Mouse (Mus musculus) ES-E14 (cell line): Measurements from ENCODE around the gene Cybc1. TPM values are rescaled to one million over a fixed set of nuclear protein-coding genes. Genes with fewer than 3 reads are reported as not detected.
A peak's percentile ranks its signal among the peaks of the same experiment; 100 is the strongest.

Experiments
- DNase-seq: peaks from one replicate; pipeline ENCODE4 v3.0.0-alpha.2; 2013; ENCODE audit warnings: low read depth, low spot score
- H3K27ac ChIP-seq: 2 replicates; pipeline ENCODE4 v1.5.1; 2012; ENCODE audit warnings: low read depth, mild to moderate bottlenecking, low read length, moderate library complexity, mixed read lengths; ENCODE audit not compliant: poor library complexity, insufficient read depth, severe bottlenecking
- H3K36me3 ChIP-seq: 2 replicates; pipeline ENCODE4 v1.6.1; 2012; ENCODE audit warnings: mild to moderate bottlenecking, low read length, moderate library complexity, mixed read lengths; ENCODE audit not compliant: control insufficient read depth, poor library complexity, insufficient read depth, severe bottlenecking
- H3K4me1 ChIP-seq, 2 experiments: fragments of 150-350 bp in 1 of 2; sonication (generic) in 1 of 2; 2 replicates each; pipeline ENCODE4 v1.6.1; 2012; ENCODE audit warnings: low read length in 2 of 2, mild to moderate bottlenecking in 1 of 2, mixed read lengths in 1 of 2; ENCODE audit not compliant: control insufficient read depth in 2 of 2, insufficient read depth in 2 of 2, poor library complexity in 1 of 2
- H3K4me3 ChIP-seq, 2 experiments: fragments of 150-350 bp in 1 of 2; sonication (generic) in 1 of 2; 2 replicates each; pipeline ENCODE4 v1.5.1; 2012; ENCODE audit warnings: low read length in 2 of 2, low read depth in 1 of 2, mild to moderate bottlenecking in 1 of 2, mixed read lengths in 1 of 2; ENCODE audit not compliant: insufficient read depth in 1 of 2, poor library complexity in 1 of 2, severe bottlenecking in 1 of 2
- H3K9ac ChIP-seq: 2 replicates; pipeline ENCODE4 v1.6.1; 2012; ENCODE audit warnings: low read depth, mild to moderate bottlenecking, low read length, mixed read lengths; ENCODE audit not compliant: poor library complexity, insufficient read depth, severe bottlenecking
- H3K9me3 ChIP-seq: fragments of 150-350 bp; sonication (generic); 2 replicates; pipeline ENCODE4 v1.6.1; 2012; ENCODE audit warnings: low read depth, mild to moderate bottlenecking, low read length; ENCODE audit not compliant: control insufficient read depth, insufficient read depth
- CHD2 ChIP-seq: IDR thresholded peaks from 2 replicates; pipeline ENCODE4 v1.6.1; 2014; ENCODE audit warnings: mild to moderate bottlenecking, low read depth, low read length, inconsistent platforms
- HCFC1 ChIP-seq: IDR thresholded peaks from 2 replicates; pipeline ENCODE4 v1.6.1; 2012; ENCODE audit warnings: low read length, inconsistent platforms, borderline replicate concordance; ENCODE audit not compliant: insufficient read depth
- MAFK ChIP-seq: IDR thresholded peaks from 2 replicates; pipeline ENCODE4 v1.6.1; 2014; ENCODE audit warnings: mild to moderate bottlenecking, low read depth, low read length, inconsistent platforms; ENCODE audit not compliant: insufficient read depth
- ZC3H11A ChIP-seq: IDR thresholded peaks from 2 replicates; pipeline ENCODE4 v1.6.1; 2012; ENCODE audit warnings: low read depth, mild to moderate bottlenecking, inconsistent platforms, low read length, borderline replicate concordance
- ZNF384 ChIP-seq: IDR thresholded peaks from 2 replicates; pipeline ENCODE4 v1.6.1; 2012; ENCODE audit warnings: low read depth, low read length, inconsistent platforms
- in situ Hi-C, 2 experiments: fragments of 600-800 bp; cut with MboI; formaldehyde crosslinking; loops; one replicate each; pipeline ENCODE4 v1.15.1; 2025; ENCODE audit warnings: low sequenced_read_pairs in 2 of 2, inconsistent platforms in 1 of 2; ENCODE audit not compliant: unreplicated experiment in 2 of 2
- total RNA-seq: library from RNA; depleted of rRNA; stranded (reverse); fragments of 300-350 nt; gene quantifications from 2 replicates; pipeline ENCODE4 v1.2.3, GENCODE M21; 2012

Cybc1 gene
- total RNA-seq, 1 experiment, result 20.8 TPM

DNA sequence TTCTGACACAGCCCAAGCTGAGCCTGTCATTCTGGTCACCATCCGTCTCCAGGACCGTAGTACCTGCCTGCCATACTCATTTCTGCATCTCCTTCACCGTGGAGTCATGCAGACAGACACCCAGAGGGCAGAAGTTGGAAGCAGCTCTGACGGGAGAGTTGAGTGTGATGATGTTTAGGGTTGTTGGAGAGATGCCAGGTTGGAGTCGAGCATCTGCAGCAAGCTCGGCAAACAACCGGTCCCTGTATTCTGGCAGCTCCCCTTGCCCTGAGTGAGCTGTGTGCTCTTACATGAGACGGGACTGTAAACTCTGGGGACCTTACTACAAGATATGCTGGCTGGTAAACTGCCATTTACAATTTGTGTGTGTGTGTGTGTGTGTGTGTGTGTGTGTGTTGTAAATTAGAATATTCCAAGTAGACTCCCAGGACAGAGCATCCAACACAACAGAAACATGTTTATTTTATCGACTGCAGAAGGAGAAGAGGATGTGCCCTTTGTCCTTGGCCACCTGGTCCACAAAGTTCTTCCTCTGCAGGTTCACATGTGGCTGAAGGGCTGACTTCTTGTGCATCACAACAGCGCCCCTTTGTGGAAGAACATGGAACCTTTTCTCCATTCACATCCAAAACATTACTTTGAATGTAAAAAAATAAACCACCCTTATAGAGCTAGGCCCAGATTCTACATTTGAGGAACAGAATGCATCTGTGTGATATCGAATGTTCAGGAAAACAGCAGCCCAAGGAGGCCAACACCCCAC lies 27.5 kb downstream of the Cybc1 start:
- TF ChIP-seq MAFK (no peak), HCFC1 (no peak), CHD2 (no peak), ZC3H11A (no peak), ZNF384 (no peak)
- peak; percentile 52 for DNase-seq
- no peak overlapping the region for H3K27ac ChIP-seq
- no peaks in the 10 kb centered on the region for H3K36me3 ChIP-seq
- H3K4me1 ChIP-seq, result peaks cover 0 to 2% of the 10 kb centered on the region in 2 experiments; a peak in 1 of 4 replicates
- H3K9me3 ChIP-seq, result no peaks in the 10 kb centered on the region
- no peak overlapping the region for H3K4me3 ChIP-seq
- no peak overlapping the region for H3K9ac ChIP-seq
- in situ Hi-C loops, result no loop called here

DNA sequence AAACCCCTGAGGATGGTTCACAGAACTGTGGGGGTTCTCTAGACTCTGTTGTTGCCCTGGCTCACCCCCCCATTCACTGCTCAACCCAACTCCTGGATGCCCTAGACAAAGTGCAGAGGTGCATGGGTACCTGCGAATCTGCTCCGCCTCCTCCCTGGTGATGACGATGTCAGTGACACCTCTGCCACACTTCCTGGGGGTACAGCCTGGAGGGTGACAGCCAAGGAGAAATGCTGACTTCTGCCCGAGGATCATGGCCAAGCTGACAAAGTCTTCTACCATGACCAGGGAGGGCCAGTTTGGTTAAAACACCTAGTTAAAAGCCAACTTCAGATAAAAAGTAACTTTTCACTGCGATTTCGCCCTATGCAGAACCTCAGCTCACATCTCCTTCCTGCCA lies 28.3 kb downstream of the Cybc1 start:
- in situ Hi-C loops, result no loop called here
- DNase-seq, result no peak
- TF ChIP-seq CHD2 (no peak), MAFK (no peak), HCFC1 (no peak), ZNF384 (no peak), ZC3H11A (no peak)

DNA sequence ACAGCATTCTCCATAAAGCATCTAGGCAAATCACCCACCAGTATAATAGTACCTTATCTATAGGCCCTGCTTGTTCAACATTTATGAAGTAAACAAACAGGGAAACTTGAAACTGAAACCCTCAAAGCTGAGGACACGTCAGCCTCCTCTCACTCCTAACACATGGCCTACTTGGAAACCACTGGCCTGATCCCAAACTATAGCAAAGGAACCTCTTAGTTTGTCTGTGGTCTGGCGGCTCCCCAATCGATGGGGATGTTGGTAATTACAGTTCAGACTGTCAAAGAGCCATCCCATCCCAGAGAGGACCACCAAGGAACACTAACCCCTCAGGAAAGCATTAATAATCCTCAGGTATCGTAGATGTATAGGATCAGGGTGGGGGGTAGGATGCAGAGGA lies 29.3 kb downstream of the Cybc1 start:
- Histone ChIP-seq H3K9me3 (no peaks in the 10 kb centered on the region), H3K9ac (no peak overlapping the region), H3K27ac (no peak overlapping the region), H3K36me3 (no peaks in the 10 kb centered on the region), H3K4me1 (peaks cover 0 to 2% of the 10 kb centered on the region in 2 experiments; a peak in 1 of 4 replicates), H3K4me3 (no peak overlapping the region)
- no peak for DNase-seq
- in situ Hi-C loops, result no loop called here
- TF ChIP-seq CHD2 (no peak), ZNF384 (no peak), ZC3H11A (no peak), MAFK (no peak)

More for the DNA sequence above, 28.3 kb downstream of the Cybc1 start:
- H3K4me3 ChIP-seq, result no peak overlapping the region
- no peaks in the 10 kb centered on the region for H3K36me3 ChIP-seq
- H3K4me1 ChIP-seq, result peaks cover 0 to 2% of the 10 kb centered on the region in 2 experiments; a peak in 1 of 4 replicates
- H3K9ac ChIP-seq, result no peak overlapping the region
- no peaks in the 10 kb centered on the region for H3K9me3 ChIP-seq
- no peak overlapping the region for H3K27ac ChIP-seq

DNA sequence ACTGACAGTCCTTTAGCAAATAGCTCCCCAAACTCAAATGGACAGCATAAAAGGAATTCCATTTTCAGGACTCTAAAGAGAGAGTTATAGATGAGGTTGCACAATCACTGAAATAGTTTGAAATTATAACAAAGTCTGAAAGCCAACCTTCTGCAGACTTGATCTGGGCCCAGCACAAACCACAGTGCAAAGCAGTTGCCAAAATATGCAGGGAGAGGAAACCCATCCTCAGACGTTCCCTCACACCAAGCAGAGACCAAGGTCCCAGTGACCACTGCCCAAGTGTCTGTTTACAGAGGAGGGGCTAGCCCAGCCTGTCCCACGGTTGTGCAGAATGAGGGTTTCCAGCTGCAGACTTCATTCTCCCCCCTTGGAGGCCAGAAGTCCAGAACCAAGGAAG lies 30.5 kb downstream of the Cybc1 start:
- Histone ChIP-seq H3K9ac (no peak overlapping the region), H3K4me3 (no peak overlapping the region), H3K36me3 (no peaks in the 10 kb centered on the region), H3K9me3 (no peaks in the 10 kb centered on the region), H3K4me1 (no peaks in the 10 kb centered on the region; a peak in 1 of 4 replicates), H3K27ac (no peak overlapping the region)
- no peak for DNase-seq
- TF ChIP-seq MAFK (no peak), ZNF384 (no peak), HCFC1 (no peak), ZC3H11A (no peak), CHD2 (no peak)
- in situ Hi-C loops, result no loop called here

DNA sequence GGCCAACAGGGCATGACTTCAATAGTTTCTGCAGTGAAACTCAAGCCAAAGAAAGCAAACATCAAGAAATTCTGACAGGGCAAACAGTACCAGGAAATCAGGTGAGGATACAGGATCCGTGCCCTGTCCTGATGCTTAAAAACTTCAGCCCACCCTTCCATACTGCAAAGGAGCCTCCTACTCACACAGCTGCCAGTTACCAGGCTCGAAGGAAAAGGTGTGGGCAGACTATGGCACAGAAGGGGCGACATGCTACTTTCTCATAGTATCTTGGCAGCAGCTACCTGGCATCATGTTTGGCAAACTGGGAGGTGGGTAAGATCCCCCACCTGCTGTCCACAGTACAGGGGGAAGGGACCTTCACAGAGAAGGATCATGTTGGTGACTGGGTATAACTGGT lies 35.7 kb downstream of the Cybc1 start:
- H3K36me3 ChIP-seq, result no peaks in the 10 kb centered on the region
- H3K27ac ChIP-seq, result no peak overlapping the region
- in situ Hi-C loops, result no loop called here
- no peaks in the 10 kb centered on the region for H3K4me1 ChIP-seq
- H3K4me3 ChIP-seq, result no peak overlapping the region
- no peak for DNase-seq
- TF ChIP-seq HCFC1, result no peak
- no peak for TF ChIP-seq CHD2
- no peak for TF ChIP-seq ZNF384
- no peak for TF ChIP-seq MAFK
- no peak for TF ChIP-seq ZC3H11A
- H3K9ac ChIP-seq, result no peak overlapping the region
- no peaks in the 10 kb centered on the region for H3K9me3 ChIP-seq
